Mouse (Mus musculus): Measurements from ENCODE around the gene Wdr20.

The Wdr20 gene

DNA sequence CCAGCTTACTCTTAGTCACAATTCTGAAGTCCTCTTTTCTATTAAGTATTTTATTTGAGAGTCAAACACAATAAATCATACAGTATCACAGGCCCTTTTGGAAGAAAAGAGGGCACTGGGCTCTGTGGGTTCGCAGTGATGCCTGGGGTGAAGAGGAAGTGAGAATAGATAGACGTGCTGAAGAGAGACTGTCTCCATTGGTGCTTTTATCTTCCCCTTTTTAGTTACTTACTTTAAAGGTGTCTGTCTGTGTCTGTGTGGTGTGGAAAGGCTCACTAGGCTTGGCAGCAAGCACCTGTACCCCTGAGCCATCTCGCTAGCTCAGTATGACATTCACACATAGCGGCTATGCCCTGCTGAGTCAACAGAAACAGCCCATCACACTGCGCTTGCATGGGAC lies 40.1 kb downstream of the Wdr20 start:
- DNase-seq (ENCODE audit: low spot score in 2 of 2) = peak in 1 of 2 experiments; percentile 16

DNA sequence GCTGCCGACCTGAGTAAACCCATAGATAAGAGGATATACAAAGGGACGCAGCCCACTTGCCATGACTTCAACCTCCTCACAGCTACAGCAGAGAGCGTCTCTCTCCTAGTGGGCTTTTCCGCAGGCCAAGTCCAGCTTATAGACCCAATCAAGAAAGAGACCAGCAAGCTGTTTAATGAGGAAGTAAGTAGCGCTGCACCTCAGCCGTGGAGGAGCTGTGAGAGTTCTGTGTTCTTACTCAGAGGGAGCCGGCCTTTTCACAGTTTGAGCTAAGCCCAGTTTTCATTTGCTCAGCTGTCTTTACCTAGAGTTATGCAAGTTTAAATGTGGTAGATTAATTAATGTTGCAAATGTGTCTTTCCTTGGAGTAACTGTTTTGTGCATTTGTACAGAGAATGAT lies 41.6 kb downstream of the Wdr20 start:
- DNase-seq (ENCODE audit: low spot score in 2 of 2) = no peak

GRCm38 (mm10) chr12:110781181-110781580 lies 43.4 kb downstream of the Wdr20 start:
- no peak for DNase-seq (ENCODE audit: low spot score in 2 of 2)

GRCm38 (mm10) chr12:110782278-110782677 lies 44.5 kb downstream of the Wdr20 start:
- no peak for DNase-seq (ENCODE audit: low spot score in 2 of 2)

DNA sequence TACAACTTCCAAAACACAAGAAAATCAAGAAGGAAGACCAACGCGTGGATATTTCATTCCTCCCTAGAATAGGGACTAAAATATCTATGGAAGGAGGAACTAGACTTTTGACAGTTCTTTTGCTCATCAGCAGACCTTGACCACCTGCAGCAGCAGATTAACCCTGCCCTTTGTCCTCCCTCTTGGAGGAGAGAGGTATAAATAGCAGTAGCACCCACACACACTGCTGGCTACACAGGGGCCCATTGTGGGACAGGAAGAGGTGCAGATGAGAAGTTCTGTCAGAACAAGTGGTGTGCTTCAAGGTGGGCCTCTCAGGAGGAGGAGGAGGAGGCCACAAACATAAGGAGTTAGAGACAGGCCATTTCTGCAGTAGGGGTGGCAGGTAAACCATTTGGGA lies 46.5 kb downstream of the Wdr20 start:
- DNase-seq (ENCODE audit: low spot score in 2 of 2) = no peak

DNA sequence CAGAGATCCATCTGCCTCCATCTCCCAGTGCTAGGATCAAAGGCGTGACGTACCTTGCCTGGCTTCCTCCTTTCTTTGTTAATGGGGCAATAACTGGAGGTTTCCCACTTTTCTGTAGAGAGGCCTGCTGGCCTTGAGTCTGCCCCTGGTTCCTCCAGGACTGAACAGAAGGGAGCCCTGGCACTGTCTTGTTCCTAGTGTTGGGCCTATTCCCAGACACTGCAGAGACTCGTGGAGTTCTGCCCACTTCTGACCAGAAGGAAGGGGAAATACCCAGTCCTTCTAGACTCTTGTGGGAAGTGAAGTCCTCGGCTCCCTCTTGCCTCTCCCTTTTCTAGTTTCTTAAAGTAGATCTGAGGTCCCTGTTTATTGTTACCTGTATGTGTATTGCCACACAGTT lies 48.5 kb downstream of the Wdr20 start:
- DNase-seq (ENCODE audit: low spot score in 2 of 2) = no peak

DNA sequence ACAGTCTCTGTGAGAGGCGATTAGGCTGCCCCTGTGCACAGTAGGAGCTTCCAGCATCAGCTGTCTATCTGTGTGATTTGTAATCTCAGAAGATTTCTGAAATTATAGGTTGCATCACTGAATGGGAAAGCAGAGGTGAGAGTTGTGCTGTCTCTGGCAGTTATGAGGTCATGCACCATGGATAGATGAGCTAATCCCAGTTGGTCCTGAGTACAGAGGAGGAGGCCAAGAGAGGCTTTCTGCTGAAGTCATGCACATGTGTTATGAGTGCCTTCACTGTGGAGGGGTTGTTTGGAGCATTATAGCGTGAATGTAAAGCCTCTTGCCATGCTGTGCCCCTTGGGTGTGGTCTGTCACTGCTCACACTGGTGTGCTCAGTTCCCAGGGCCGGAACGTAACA lies 52.8 kb downstream of the Wdr20 start:
- no peak for DNase-seq (ENCODE audit: low spot score in 2 of 2)

DNA sequence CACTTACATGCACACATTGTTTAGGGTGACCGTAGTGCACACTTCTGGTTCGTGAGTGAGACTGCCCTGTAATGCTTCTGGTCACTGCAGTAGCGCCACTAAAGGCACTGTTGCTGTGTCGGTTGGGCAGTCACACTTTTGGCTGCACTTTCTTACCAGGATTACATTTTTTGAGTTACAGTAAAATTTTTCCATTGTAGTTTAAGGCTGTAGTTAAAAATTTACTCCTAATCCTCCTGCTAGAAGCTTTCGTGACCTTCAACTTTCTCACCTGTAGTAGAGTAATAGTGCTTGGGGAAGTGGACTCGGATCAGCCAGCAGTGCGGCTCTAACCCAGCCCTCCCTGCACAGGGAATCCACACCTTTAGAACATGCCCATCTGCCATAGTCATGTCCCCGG lies 53.3 kb downstream of the Wdr20 start:
- DNase-seq (ENCODE audit: low spot score in 2 of 2) = no peak

GRCm38 (mm10) chr12:110795035-110795434 lies 57.3 kb downstream of the Wdr20 start:
- no peak for DNase-seq (ENCODE audit: low spot score in 2 of 2)

DNA sequence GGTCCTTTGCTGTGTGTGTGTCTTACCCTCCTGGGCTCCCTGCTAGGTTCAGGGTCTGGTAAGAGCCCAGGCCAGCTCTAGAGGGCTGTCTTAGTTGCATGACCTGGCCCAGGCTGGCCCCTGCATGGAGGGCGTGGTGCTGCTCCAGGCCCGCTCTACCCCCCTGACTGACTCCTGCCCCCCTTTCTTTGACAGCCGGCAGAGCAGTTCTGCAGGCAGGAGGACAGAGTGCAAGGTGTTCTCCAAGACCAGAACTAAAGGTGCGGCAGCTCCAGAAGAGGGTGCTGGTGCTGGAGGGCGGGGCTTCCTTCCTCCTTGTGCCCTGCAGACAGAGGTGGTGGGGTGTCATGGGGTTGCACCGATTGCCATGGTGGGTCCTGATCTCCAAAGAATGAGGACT lies 59.0 kb downstream of the Wdr20 start:
- no peak for DNase-seq (ENCODE audit: low spot score in 2 of 2)

DNA sequence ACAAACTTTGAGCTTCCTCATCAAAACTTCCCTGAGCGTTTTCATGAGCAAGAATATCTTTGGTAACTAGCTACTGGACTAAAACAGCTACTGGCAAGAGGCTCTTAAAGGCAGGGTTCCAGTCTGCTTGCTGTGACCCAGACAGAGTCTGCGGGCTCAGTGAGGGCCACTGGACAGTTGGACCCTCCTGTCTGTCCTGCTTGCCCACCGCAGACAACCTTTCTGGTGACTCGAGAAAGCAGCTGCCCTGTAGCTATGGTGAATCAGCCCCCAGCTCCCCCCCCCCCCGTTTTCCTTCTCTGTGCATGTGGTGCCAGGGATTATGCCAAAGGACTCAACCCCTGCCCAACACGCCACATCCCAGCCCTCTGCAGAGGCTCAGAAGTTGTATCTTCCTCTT lies 59.5 kb downstream of the Wdr20 start:
- no peak for DNase-seq (ENCODE audit: low spot score in 2 of 2)

DNA sequence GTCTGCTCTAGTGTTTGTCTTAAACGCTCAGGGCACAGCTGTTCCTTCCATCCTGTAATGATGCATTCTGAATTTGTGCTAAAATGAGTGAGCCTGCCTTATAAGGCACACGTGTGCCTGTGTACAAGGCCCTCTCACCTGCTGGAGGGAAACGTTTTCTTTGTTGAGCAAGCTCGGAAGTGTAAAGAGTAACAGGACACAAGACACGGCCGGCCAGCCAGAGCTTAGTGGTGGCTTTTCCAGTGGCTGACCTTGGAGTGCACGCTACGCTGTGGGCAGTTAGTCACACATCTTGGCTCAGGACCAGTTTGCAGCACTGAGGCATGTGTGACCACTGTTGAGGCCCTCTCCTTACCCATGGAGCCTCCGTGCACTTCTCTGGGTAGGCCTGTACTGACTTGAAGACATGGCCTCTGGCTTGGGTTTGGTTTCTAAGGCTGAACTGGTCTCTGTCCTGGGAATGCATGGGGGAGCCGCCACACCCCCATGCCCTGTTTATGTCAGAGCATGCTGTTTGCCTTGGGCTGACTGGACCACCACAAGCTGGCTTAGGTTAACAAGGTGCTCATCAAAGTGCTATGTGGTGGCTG lies 60.2 kb downstream of the Wdr20 start:
- DNase-seq (ENCODE audit: low spot score in 2 of 2) = no peak

GRCm38 (mm10) chr12:110799226-110799625 lies 61.5 kb downstream of the Wdr20 start:
- no peak for DNase-seq (ENCODE audit: low spot score in 2 of 2)

GRCm38 (mm10) chr12:110801876-110802464 lies 64.2 kb downstream of the Wdr20 start:
- DNase-seq (ENCODE audit: low spot score in 2 of 2) = no peak

DNA sequence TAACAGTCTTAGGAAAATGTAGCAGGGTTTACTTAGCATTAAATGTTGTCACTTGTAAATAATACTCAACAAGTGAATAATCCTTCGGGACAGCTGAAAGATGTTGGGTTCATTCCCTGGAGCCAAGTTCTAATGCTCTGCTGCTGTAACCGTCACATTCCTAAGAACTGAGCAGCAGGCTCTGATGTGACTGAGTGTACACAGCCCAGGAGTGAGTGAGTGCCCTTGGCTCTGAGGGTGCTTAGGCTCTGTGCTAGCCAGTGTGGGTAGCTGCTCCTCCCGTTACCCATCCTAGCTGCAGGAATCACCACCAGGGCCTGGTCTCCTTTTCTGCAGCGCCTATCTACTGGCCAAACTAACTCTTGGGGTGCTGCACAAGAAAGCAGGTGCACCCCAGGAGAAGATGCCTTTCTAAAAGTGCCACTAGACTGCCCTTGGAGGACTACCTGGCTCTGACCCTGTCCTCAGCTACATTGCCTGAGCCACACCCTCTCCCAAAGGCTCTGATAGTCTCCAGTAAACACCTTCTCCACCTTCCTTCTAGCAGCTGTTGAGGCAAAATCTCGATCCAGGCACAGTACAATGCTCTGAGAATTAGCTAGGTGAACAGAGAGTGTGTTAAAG lies 65.0 kb downstream of the Wdr20 start:
- no peak for DNase-seq (ENCODE audit: low spot score in 2 of 2)

GRCm38 (mm10) chr12:110804261-110804660 lies 66.5 kb downstream of the Wdr20 start:
- no peak for DNase-seq (ENCODE audit: low spot score in 2 of 2)

- no peak for DNase-seq (ENCODE audit: low spot score in 2 of 2)
Measured at GRCm38 (mm10) chr12:110806301-110806970, 68.7 kb downstream of the Wdr20 start.

GRCm38 (mm10) chr12:110808430-110808829 lies 70.7 kb downstream of the Wdr20 start:
- DNase-seq (ENCODE audit: low spot score in 2 of 2) = no peak

DNA sequence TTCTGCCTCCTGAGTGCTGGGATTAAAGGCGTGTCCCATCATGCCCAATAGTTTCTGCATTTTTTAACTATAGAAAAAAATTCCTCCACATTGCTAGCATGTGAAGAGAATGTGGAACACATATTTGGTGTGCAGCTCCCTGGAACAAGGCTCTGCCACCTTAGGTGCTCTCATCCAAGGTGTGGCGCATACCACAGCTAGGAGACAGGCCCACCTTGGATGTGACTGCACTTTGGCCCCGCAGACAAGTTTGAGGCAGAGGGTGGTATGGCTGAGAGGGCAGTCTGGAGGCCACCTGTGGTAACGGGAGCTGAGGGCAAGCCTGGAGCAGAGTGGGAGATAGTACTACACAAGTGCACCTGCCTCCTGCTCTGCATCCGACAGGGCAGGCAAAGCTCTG lies 71.1 kb downstream of the Wdr20 start:
- no peak for DNase-seq (ENCODE audit: low spot score in 2 of 2)

DNA sequence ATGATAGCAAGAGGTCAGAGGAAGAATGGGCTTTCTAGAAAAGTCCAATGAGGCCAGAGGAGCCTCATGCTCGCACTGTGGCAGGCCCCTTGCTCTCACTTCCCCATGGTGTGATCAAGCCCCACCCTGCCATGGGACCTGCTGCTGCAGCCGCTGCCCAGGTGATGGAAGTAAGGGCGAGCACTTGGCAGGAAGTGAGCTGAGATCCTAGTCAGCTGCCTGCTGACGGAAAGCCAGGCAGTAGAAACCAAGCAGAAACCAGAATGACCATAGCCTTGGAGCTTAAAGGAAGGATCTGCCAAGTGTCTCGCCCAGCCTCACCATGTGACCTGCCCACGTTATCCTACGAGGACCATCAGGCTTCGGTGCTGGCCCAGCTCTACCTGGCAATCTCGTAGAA lies 75.4 kb downstream of the Wdr20 start:
- peak in 1 of 2 experiments; percentile 11 for DNase-seq (ENCODE audit: low spot score in 2 of 2)

DNA sequence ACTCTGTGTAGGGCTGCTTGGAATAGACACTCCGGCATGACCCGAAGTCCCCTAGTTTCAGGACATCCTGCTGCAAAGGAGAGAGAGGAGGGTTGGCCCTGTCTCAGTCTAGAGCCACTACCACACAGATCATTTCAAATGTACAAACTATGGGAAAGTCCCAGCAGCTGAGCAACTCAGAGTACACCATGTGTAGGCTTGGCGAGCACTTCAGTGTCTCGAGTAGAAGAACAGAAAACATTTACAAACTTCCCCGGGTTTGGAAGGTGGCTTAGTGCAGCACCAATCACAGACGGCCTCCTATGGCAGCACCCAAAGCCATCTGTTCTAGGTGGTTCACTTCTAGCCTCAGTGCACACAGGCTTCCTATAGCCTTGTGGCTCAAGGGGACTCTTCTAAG lies 75.9 kb downstream of the Wdr20 start:
- no peak for DNase-seq (ENCODE audit: low spot score in 2 of 2)

DNA sequence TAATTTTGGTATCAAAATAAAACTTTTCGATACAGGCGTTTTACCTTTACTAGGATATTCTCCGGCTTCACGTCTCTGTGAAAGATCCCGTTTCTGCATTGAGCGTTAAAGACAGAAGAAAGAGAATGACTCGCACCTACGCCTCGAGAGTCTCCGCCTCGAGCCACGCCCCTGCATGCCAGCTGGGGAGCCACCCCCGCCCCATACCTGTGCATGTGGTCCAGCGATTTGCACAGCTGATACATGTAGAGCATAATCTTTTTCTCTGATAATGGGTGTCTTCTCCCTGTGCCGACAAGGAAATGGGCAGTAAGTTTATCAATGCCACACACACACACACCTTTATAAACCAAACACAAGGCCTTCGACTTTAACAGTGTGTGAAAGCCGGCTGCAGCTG lies 77.2 kb downstream of the Wdr20 start:
- DNase-seq (ENCODE audit: low spot score in 2 of 2) = no peak

GRCm38 (mm10) chr12:110816833-110817232 lies 79.1 kb downstream of the Wdr20 start:
- DNase-seq (ENCODE audit: low spot score in 2 of 2) = no peak
